Mouse (Mus musculus): ENCODE measurements around the gene Trio. TPM values are rescaled to one million over a fixed set of nuclear protein-coding genes. Genes with fewer than 3 reads are reported as not detected.

The Trio gene
- polyA plus RNA-seq, 1 experiment from 2014 or later = 17.4 TPM

DNA sequence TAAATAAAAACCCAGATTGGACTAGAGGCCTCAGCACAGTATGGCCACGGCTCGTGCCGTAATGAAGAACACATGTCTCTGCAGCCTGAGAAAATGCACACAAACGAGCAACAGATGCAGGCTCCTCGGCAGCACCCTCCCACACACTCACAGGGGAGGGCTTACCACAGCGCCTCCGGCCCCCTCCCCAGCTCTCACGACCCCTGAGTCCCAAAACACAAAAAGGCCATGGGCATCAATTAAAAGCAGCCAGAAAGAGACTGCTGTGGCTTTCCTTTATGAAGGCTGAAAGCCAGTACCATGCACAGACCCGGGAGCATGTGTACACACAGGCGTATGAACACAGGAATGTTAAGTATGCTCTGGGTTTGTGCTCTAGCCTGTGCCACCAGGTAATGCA, 245.8 kb downstream of the Trio start:
- no peak overlapping the region for H3K4me3 ChIP-seq (replicated peaks; ENCODE audit: low read depth, low read length)
- H3K4me2 ChIP-seq (ENCODE audit: low read length) = no peak overlapping the region
- peaks cover 70% of the 10 kb centered on the region for H3K4me1 ChIP-seq (replicated peaks; ENCODE audit: insufficient read depth, low read length)
- no peak overlapping the region for H3K9ac ChIP-seq (ENCODE audit: low read depth, low read length)
- TF ChIP-seq CTCF (IDR thresholded peaks at IDR 0.05; ENCODE audit: low read depth) = no peak
- no peak for ATAC-seq (replicated peaks; ENCODE audit: low FRiP score, low read depth)
- 0 out of 2 replicates have a peak, but pooled peaks cover 3% of the 10 kb centered on the region for H3K36me3 ChIP-seq (ENCODE audit: insufficient read depth, low read length)
- 23% methylated on average over 10 of the region's 10 CpGs for WGBS
- no peaks in the 10 kb centered on the region for H3K9me3 ChIP-seq (replicated peaks; ENCODE audit: low read length)
- H3K27ac ChIP-seq = 0 out of 2 replicates have a peak overlapping the region, but pooled peaks have one; percentile 37
- H3K27me3 ChIP-seq (ENCODE audit: insufficient read depth, low read length) = no peaks in the 10 kb centered on the region
- DNase-seq (ENCODE audit: low spot score) = no peak

DNA sequence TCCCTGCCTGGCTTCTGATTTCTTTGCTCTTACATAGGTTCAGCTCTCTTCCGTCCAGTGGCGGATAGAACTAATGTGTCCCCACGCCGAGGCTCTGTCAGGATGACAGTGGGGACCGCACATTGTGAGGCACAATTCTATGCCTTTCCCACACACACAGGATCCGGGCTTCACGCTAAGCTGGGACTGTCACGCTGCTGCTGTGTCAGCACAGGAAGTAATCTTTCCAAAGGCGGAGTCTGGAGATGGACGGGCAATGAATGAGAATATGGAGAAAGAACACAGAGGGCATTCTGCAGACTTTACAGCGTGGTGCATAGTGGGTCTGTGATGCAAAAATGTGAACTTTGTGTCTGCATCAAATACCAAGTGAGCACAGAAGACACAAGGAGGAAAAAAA, 246.2 kb downstream of the Trio start:
- peak overlapping the region; percentile 37; the same call in 1 of the 2 replicates for H3K27ac ChIP-seq
- no peak overlapping the region for H3K4me3 ChIP-seq (replicated peaks; ENCODE audit: low read depth, low read length)
- DNase-seq (ENCODE audit: low spot score) (no peak), ATAC-seq (replicated peaks; ENCODE audit: low FRiP score, low read depth) (no peak)
- peaks cover 66% of the 10 kb centered on the region for H3K4me1 ChIP-seq (replicated peaks; ENCODE audit: insufficient read depth, low read length)
- H3K9me3 ChIP-seq (replicated peaks; ENCODE audit: low read length) = no peaks in the 10 kb centered on the region
- no peak overlapping the region for H3K4me2 ChIP-seq (ENCODE audit: low read length)
- no peak for TF ChIP-seq CTCF (IDR thresholded peaks at IDR 0.05; ENCODE audit: low read depth)
- H3K9ac ChIP-seq (ENCODE audit: low read depth, low read length) = no peak overlapping the region; the same call in 1 of the 2 replicates
- 41% methylated on average over 11 of the region's 11 CpGs for WGBS
- H3K27me3 ChIP-seq (ENCODE audit: insufficient read depth, low read length) = no peaks in the 10 kb centered on the region
- 0 out of 2 replicates have a peak, but pooled peaks cover 4% of the 10 kb centered on the region for H3K36me3 ChIP-seq (ENCODE audit: insufficient read depth, low read length)

DNA sequence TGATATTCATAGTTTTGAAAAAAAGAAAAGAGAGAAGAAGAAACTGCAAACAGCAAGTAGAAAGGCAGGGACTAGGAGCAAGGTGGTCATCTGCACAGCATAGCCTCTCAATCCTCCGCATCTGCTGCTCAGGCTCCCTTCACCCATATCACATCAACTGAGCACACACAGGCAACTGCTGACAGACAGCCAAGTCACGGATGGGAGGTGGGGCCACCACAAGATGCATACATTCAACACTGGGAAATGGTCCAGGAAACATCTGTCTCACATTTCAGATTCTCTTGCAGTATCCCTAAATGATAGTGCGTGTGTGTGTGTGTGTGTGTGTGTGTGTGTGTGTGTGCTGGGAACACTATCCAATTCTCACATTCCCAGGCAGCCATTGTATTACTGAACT, 247.4 kb downstream of the Trio start:
- H3K4me1 ChIP-seq (replicated peaks; ENCODE audit: insufficient read depth, low read length) = peaks cover 55% of the 10 kb centered on the region
- TF ChIP-seq CTCF (IDR thresholded peaks at IDR 0.05; ENCODE audit: low read depth) = no peak
- no peak overlapping the region for H3K4me3 ChIP-seq (replicated peaks; ENCODE audit: low read depth, low read length)
- H3K36me3 ChIP-seq (ENCODE audit: insufficient read depth, low read length) = peaks cover 12% of the 10 kb centered on the region
- H3K4me2 ChIP-seq (ENCODE audit: low read length) = 0 out of 2 replicates have a peak overlapping the region, but pooled peaks have one; percentile 3
- 17% methylated on average over 3 of the region's 3 CpGs for WGBS
- DNase-seq (ENCODE audit: low spot score) = no peak
- no peaks in the 10 kb centered on the region for H3K27me3 ChIP-seq (ENCODE audit: insufficient read depth, low read length)
- peak overlapping the region; percentile 79 for H3K27ac ChIP-seq
- no peaks in the 10 kb centered on the region for H3K9me3 ChIP-seq (replicated peaks; ENCODE audit: low read length)
- ATAC-seq (replicated peaks; ENCODE audit: low FRiP score, low read depth) = no peak
- H3K9ac ChIP-seq (ENCODE audit: low read depth, low read length) = no peak overlapping the region

DNA sequence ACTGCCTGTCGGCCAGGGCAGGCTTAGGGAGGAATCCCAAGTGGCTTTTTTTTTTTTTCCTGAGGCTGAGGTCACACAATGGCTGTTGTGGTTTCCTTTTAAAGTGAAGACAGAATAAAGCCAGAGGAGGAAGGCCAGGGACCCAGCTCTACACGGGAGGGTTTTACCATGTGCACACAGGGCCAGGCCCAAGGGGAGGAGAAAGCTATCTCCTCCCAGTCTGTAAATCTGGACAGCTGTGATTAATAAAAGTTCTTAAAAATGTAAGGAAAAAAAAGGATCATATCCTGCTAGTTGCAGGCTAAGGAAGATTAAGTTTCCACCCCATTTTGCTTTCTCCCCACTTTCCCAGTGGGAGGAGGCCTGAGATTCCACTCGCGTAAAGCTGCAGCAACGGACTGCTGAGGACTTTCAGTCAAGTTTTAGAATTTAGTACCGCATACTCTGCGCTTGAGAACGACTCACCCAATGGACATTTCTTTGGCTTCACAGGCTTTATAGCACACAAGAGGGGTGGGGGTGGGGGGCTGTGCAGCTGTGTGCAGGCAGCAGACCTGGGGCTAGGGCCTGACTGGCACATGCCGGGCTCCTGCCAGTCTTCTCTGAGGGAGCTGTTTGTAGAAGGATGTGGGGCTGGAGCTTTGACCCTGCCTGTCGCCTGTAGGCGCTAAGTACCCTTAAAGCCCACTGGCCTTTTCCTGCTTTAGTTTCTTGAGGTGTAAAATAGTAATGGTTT, 248.0 kb downstream of the Trio start:
- WGBS = 18% methylated on average over 11 of the region's 11 CpGs

DNA sequence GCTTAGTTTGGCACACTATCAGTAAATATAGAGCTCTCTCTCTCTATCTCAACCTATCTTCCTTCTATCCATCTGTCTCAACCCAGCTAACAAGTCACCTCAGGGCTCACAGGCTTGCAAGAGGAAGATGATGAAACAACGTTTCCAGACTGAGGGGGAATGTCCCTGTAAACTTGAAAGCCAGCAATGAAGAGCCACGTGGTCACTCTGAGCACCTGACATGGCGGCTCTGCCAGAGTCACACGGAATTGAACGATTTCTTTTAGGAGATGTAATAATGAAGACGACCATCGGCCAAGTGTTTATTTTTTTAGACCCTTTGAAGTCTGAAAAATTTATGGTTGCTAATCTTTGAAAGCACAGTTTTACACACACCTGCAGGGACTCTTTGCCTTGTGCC, 251.2 kb downstream of the Trio start:
- 45% methylated on average over 7 of the region's 7 CpGs for WGBS
- H3K9me3 ChIP-seq (replicated peaks; ENCODE audit: low read length) = no peaks in the 10 kb centered on the region
- no peak overlapping the region for H3K27ac ChIP-seq
- H3K27me3 ChIP-seq (ENCODE audit: insufficient read depth, low read length) = no peaks in the 10 kb centered on the region
- no peak for ATAC-seq (replicated peaks; ENCODE audit: low FRiP score, low read depth)
- no peak for DNase-seq (ENCODE audit: low spot score)
- peaks cover 31% of the 10 kb centered on the region for H3K4me1 ChIP-seq (replicated peaks; ENCODE audit: insufficient read depth, low read length)
- no peak for TF ChIP-seq CTCF (IDR thresholded peaks at IDR 0.05; ENCODE audit: low read depth)
- no peak overlapping the region for H3K4me2 ChIP-seq (ENCODE audit: low read length)
- no peak overlapping the region for H3K4me3 ChIP-seq (replicated peaks; ENCODE audit: low read depth, low read length)
- no peak overlapping the region for H3K9ac ChIP-seq (ENCODE audit: low read depth, low read length)
- peaks cover 28% of the 10 kb centered on the region for H3K36me3 ChIP-seq (ENCODE audit: insufficient read depth, low read length)

More for the DNA sequence above, 248.0 kb downstream of the Trio start:
- H3K4me3 ChIP-seq (replicated peaks; ENCODE audit: low read depth, low read length) = no peak overlapping the region
- H3K4me1 ChIP-seq (replicated peaks; ENCODE audit: insufficient read depth, low read length) = peaks cover 51% of the 10 kb centered on the region
- H3K27ac ChIP-seq = peak overlapping the region; percentile 79
- ATAC-seq (replicated peaks; ENCODE audit: low FRiP score, low read depth) (no peak), DNase-seq (ENCODE audit: low spot score) (peak; percentile 87)
- H3K27me3 ChIP-seq (ENCODE audit: insufficient read depth, low read length) = no peaks in the 10 kb centered on the region
- H3K9ac ChIP-seq (ENCODE audit: low read depth, low read length) = no peak overlapping the region
- peaks cover 16% of the 10 kb centered on the region for H3K36me3 ChIP-seq (ENCODE audit: insufficient read depth, low read length)
- H3K4me2 ChIP-seq (ENCODE audit: low read length) = peak overlapping the region; percentile 17; the same call in 1 of the 2 replicates
- H3K9me3 ChIP-seq (replicated peaks; ENCODE audit: low read length) = no peaks in the 10 kb centered on the region
- TF ChIP-seq CTCF (IDR thresholded peaks at IDR 0.05; ENCODE audit: low read depth) = no peak

DNA sequence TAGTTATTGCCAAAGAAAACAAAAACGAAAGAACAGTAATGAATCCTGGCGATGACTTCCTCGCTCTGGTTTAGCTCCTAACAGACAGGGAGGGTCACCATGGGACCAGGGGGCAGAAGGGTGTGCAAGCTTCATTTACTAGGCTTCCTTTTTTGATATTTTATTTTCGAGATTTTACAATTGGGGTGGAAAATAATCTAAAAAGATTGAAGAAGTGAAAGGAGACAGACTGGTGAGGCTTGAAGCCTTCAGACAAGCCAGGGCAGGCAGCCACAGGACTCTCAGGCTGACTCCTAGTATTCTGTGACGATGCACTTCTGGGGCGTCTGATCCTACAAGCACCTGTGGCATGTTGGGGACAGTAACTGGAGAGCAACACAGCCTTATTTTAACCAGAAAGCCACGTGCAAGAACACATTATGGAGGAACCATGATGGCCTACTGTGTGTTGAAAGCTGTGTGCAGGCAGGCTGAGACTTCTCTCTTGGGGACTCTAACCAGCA, 253.5 kb downstream of the Trio start:
- H3K4me2 ChIP-seq (ENCODE audit: low read length) = no peak overlapping the region
- no peak for TF ChIP-seq CTCF (IDR thresholded peaks at IDR 0.05; ENCODE audit: low read depth)
- H3K27ac ChIP-seq = no peak overlapping the region
- 49% methylated on average over 7 of the region's 7 CpGs for whole genome bisulfite sequencing
- H3K36me3 ChIP-seq (ENCODE audit: insufficient read depth, low read length) = peaks cover 45% of the 10 kb centered on the region
- H3K4me1 ChIP-seq (replicated peaks; ENCODE audit: insufficient read depth, low read length) = peaks cover 9% of the 10 kb centered on the region; the same call in 1 of the 2 replicates
- no peak overlapping the region for H3K9ac ChIP-seq (ENCODE audit: low read depth, low read length)
- ATAC-seq (replicated peaks; ENCODE audit: low FRiP score, low read depth) (no peak), DNase-seq (ENCODE audit: low spot score) (peak; percentile 76)
- H3K4me3 ChIP-seq (replicated peaks; ENCODE audit: low read depth, low read length) = no peak overlapping the region
- H3K27me3 ChIP-seq (ENCODE audit: insufficient read depth, low read length) = no peaks in the 10 kb centered on the region
- no peaks in the 10 kb centered on the region for H3K9me3 ChIP-seq (replicated peaks; ENCODE audit: low read length)
